Mouse (Mus musculus): ENCODE measurements around the gene Psmd9. TPM values are rescaled to one million over a fixed set of nuclear protein-coding genes. Genes with fewer than 3 reads are reported as not detected.

The Psmd9 gene
- total RNA-seq (2021) = 10 to 100 TPM; 29.2 to 29.7 TPM
- long read RNA-seq, experiment 1, transcript Psmd9-201 (6 exons, 2,597 nt) = major isoform, 33 of 43 reads
- long read RNA-seq, experiment 1, partial matches to known transcripts = 1 of 43 reads
- long read RNA-seq, experiment 1, other reads (novel, unspliced or antisense) = 9 of 43 reads
- long read RNA-seq, experiment 2, transcript Psmd9-201 (6 exons, 2,597 nt) = major isoform, 35 of 41 reads
- long read RNA-seq, experiment 2, partial matches to known transcripts = 3 of 41 reads
- long read RNA-seq, experiment 2, other reads (novel, unspliced or antisense) = 3 of 41 reads

DNA sequence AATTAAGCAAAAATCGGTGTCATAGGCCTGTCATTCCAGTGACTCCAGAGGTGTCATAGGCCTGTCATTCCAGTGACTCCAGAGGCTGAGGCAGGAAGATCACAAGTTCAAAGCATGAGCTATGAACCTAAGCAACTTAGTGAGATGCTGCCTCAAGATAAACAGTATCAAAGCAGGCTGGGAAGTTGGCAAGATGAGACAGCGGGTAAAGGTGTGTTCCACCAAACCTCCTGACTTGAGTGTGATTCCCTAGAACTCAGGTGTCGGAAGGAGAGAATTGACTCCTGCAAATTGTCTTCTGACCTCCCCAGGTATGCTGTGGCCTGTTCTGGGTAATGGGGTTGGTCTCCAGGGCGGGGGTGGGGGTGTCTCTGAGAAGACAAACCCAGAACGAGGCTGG lies at the start of gene Psmd9:
Gene Psmd9, plus strand, starts transcription at position 130 of the 400 bp plus-strand sequence.
- intact Hi-C loops (cut with DNase I) = no loop called here
- DNase-seq (ENCODE audit: low spot score in 2 of 2) = no peak

GRCm38 (mm10) chr5:123120624-123121215 lies 48.5 kb upstream of the Psmd9 start:
- DNase-seq (ENCODE audit: low spot score in 2 of 2) = no peak
- intact Hi-C loops (cut with DNase I) = no loop called here

GRCm38 (mm10) chr5:123122181-123122580 lies 47.0 kb upstream of the Psmd9 start:
- DNase-seq (ENCODE audit: low spot score in 2 of 2) = no peak
- intact Hi-C loops (cut with DNase I) = no loop called here

GRCm38 (mm10) chr5:123125105-123125504 lies 44.1 kb upstream of the Psmd9 start:
- no peak for DNase-seq (ENCODE audit: low spot score in 2 of 2)
- intact Hi-C loops (cut with DNase I) = no loop called here

GRCm38 (mm10) chr5:123125638-123126406 lies 43.4 kb upstream of the Psmd9 start:
- no peak for DNase-seq (ENCODE audit: low spot score in 2 of 2)
- intact Hi-C loops (cut with DNase I) = no loop called here

GRCm38 (mm10) chr5:123127031-123127430 lies 42.2 kb upstream of the Psmd9 start:
- intact Hi-C loops (cut with DNase I) = no loop called here
- DNase-seq (ENCODE audit: low spot score in 2 of 2) = no peak

DNA sequence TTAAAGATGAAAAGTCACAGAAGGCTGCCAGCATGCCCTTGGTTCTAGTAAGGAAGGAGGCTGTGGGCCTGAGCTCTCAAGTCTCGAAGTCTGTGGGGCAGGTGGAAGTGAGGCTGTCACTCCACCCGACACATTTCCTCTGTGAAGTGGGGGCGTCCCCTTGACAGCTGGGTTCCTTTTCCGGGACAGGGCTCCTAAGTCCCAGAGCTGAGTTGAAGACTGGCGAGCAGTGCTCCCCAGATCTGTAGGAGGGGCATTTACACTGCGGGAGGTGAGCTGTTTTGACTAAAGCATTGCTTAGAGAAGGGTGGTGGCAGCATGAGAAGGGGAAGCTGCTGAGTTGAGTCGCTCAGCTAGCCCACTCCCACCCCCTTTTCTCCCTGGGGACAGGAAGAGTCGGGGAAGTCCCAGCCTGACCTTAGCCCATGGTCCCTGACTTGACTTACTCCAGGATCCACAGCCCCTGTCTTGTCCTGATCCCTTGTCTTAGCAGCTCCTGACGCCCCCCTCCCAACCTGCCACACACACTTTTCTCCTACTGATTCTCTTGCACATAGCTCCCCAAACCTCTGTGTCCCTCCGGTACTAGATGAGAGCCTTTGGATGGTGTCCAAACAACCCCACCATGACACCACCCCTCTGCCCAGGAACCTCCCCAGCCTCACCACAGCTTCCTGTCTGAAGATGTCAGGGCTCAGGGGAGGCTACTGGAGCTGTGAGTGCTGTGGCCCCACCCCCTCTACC lies 40.6 kb upstream of the Psmd9 start:
- DNase-seq (ENCODE audit: low spot score in 2 of 2) = no peak
- intact Hi-C loops (cut with DNase I) = no loop called here

GRCm38 (mm10) chr5:123129170-123129757 lies 39.9 kb upstream of the Psmd9 start:
- intact Hi-C loops (cut with DNase I) = no loop called here

GRCm38 (mm10) chr5:123130030-123130813 lies 39.0 kb upstream of the Psmd9 start:
- DNase-seq (ENCODE audit: low spot score in 2 of 2) = no peak
- intact Hi-C loops (cut with DNase I) = no loop called here

More at GRCm38 (mm10) chr5:123129170-123129757, 39.9 kb upstream of the Psmd9 start:
- no peak for DNase-seq (ENCODE audit: low spot score in 2 of 2)

DNA sequence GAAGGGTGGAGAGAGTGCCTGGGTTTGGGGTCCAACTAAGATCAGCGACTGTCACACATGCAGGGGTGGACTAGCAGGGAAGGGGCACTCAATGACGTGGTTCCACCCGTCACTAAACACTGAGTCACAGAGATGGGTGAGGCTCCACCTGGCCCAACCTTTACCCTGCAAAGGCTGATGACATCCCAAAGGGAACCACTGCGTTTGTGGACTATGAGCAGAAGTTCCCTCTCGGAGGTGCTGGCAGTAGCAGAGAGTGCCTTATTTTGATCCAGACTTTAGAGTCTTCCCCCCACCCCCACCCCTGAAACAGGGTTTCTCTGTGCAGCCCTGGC lies 38.4 kb upstream of the Psmd9 start:
- intact Hi-C loops (cut with DNase I) = no loop called here
- DNase-seq (ENCODE audit: low spot score in 2 of 2) = no peak

DNA sequence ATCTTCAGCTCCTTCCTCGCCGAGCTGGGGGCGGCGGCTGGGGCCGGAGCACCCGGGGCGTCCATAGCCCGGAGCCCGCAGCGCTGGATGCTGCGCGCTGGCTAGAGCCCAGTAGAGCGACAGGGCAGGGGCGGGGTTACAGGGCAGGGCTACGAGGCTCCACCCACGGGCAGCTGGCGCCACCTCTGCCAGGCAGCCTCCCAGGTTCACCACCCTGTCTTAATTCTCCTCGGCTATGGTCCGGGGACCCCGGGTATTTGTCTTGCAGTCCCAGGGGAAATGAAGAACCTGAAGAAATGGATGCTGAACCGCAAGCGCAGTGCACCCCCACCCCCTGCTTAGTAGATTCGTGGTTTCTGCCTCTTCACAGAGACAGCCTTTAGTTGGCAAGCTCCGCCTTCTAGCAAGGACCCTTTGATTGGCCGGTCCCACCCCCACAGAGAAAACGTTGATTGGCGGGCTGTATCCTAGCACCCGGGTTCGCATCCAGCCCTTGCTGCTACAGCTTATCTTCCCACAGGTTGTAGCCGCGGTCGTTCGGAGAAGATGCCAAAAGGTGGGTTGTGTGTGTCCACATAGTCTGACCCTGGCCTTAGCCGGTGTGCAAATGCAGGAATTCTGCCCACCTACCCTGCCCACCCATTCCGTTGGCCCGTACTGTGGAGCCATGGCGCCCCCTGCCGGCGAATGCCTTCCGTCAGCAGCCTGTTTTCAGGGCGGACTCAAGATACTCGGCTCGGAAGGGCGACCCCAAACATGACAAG lies 36.7 kb upstream of the Psmd9 start, which contains the start of gene Rhof:
Gene Rhof, minus strand, starts transcription at position 385 of the 764 bp plus-strand sequence.
- DNase-seq (ENCODE audit: low spot score in 2 of 2) = peak; percentile 86 to 94
- intact Hi-C loops (cut with DNase I) = loop anchor here (1.0 kb wide), 1 partner anchor 17 kb away; no protein-coding TSS in a partner anchor

GRCm38 (mm10) chr5:123133083-123133783 lies 36.0 kb upstream of the Psmd9 start:
- intact Hi-C loops (cut with DNase I) = loop anchor here (1.0 kb wide), 1 partner anchor 16 kb away; no protein-coding TSS in a partner anchor
- DNase-seq (ENCODE audit: low spot score in 2 of 2) = peak; percentile 90 to 92

GRCm38 (mm10) chr5:123133784-123134143 lies 35.4 kb upstream of the Psmd9 start:
- peak in 1 of 2 experiments; percentile 69 for DNase-seq (ENCODE audit: low spot score in 2 of 2)

DNA sequence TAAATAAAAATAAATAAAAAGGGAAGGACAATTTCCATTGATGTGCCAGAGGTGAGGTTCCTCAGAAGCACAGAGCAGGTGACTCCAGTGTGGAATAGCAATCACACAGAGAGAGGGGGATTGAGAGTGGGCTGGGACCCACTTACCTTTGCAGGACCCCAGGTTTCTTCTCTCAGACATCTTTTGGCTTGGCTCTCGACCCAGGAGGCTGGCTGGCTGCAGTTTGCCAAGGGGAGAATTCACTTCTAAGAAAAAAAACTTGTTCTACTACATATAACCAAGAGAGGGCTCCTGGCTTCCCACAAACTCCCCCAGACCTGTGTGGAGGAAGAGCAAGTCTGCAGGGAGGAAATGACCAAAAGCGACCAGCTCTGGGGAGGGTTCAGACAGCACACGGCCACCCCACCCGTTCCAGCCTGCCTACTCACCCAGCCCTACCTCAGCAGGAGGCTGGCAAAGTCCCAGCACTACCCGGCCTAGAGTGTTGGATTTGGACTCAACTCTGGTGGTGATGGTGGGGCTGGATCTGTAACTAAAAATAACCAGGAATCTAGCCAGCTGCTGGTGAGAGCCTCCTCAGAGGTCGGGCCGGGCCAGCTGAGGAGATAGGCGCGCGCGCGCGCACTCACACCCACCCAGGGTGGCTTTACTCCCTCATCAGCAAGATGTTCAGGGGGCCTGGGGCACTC lies 34.9 kb upstream of the Psmd9 start:
- intact Hi-C loops (cut with DNase I) = no loop called here
- DNase-seq (ENCODE audit: low spot score in 2 of 2) = peak in 1 of 2 experiments; percentile 67

More at GRCm38 (mm10) chr5:123133784-123134143, 35.4 kb upstream of the Psmd9 start:
- intact Hi-C loops (cut with DNase I) = loop anchor here (1.0 kb wide), 1 partner anchor 16 kb away; no protein-coding TSS in a partner anchor

DNA sequence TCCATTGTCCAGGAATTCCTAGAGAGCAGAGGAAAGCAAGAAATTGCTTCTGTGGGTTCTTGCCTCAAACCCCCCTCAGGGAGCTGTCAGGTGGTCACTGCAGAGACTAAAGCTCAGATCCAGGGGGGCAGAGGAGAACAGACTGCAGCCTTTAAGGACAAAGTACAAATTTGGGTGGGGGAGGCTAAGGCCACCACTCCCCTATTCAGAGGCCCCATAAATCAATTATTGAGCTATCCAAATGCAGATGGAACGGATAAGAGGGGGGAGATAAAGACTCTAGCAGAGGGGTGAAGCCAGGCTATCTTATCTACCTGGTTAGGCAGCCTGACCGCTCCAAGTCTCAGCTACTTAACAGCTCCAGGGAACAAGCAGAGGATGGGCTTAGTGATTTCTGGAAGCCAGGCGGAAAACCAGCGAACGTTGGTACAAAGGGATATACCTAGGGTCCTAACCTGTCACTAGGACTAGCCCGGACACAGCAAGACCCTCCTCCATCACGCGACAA lies 34.3 kb upstream of the Psmd9 start:
- intact Hi-C loops (cut with DNase I) = no loop called here
- DNase-seq (ENCODE audit: low spot score in 2 of 2) = no peak
